In the genomic region with DNA sequence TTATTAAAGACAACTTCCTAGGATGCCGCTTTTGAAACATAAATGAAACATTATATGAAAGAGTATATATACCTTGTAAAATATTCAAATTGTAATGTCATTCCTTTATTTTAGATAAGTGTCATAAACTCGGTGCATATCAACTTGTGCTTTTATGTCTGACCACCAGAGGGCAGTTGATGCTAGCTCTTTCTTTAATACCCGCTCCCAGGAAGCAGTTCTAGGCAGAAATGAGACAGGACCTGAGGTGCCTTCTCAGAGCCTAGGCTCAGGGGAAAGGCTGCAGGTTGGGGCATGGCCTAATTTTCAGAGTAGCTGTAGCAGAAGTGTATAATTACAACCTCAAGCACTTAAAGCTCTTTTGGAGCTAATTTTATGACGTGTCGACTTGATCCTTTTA, we compare ENCODE assay signal across 8 mouse cellular contexts.
DNase-seq lines count a peak whose midpoint lies in the region; ATAC-seq lines count a peak whose summit lies in the region.

No protein-coding gene starts in this region.

- H3K36me3 ChIP-seq in limb, embryonic 11.5 days (ENCODE audit: control insufficient read depth, insufficient read depth, low read length): no peaks in the 10 kb centered on the region
- no peaks in the 10 kb centered on the region for H3K36me3 ChIP-seq in neural tube, embryonic 11.5 days (ENCODE audit: control insufficient read depth, insufficient read depth, low read length)

- no peak overlapping the region for H3K4me3 ChIP-seq in limb, embryonic 11.5 days (ENCODE audit: low read depth, low read length)
- no peak overlapping the region for H3K4me3 ChIP-seq in neural tube, embryonic 11.5 days (ENCODE audit: low read depth, low read length)

- no peaks in the 10 kb centered on the region for H3K27me3 ChIP-seq in limb, embryonic 11.5 days (ENCODE audit: control insufficient read depth, insufficient read depth, low read length)
- H3K27me3 ChIP-seq in neural tube, embryonic 11.5 days (ENCODE audit: control insufficient read depth, insufficient read depth, low read length): no peaks in the 10 kb centered on the region

- ATAC-seq in frontal cortex, adult (ENCODE audit: low TSS enrichment): peak; percentile 90
- ATAC-seq in limb, embryonic 11.5 days (ENCODE audit: insufficient number of reproducible peaks, low FRiP score, low TSS enrichment, low read depth): peak; percentile 70; the same call in 1 of the 2 replicates
- ATAC-seq in neural tube, embryonic 11.5 days (ENCODE audit: insufficient read depth, low FRiP score, low TSS enrichment): peak; percentile 56

- DNase-seq in urinary bladder, postnatal 36 days (ENCODE audit: low spot score in 2 of 2): peak; percentile 19 to 30
- DNase-seq in urinary bladder, postnatal 10 days (ENCODE audit: low spot score): no peak
- DNase-seq in cerebellum, adult 8-10 months: peak; percentile 41
- peak; percentile 72 for DNase-seq in kidney, adult 9 months
- DNase-seq in limb, embryonic 11.5 days (ENCODE audit: low spot score): peak; percentile 69
- DNase-seq in neural tube, embryonic 11.5 days (ENCODE audit: low spot score): peak; percentile 61
- peak; percentile 31 for DNase-seq in thymus, postnatal 4 days

- H3K4me2 ChIP-seq in limb, embryonic 11.5 days (ENCODE audit: low read depth, severe bottlenecking): no peak overlapping the region
- no peak overlapping the region for H3K4me2 ChIP-seq in neural tube, embryonic 11.5 days (ENCODE audit: low read depth)

- WGBS in limb, embryonic 11.5 days: 28% methylated on average over 5 of the region's 5 CpGs
- 43% methylated on average over 5 of the region's 5 CpGs for WGBS in neural tube, embryonic 11.5 days

- H3K27ac ChIP-seq in limb, embryonic 11.5 days (replicated peaks; ENCODE audit: low read depth, low read length): no peak overlapping the region
- no peak overlapping the region for H3K27ac ChIP-seq in neural tube, embryonic 11.5 days (ENCODE audit: low read depth, low read length)

- no peak overlapping the region for H3K9ac ChIP-seq in limb, embryonic 11.5 days (ENCODE audit: low read length)
- H3K9ac ChIP-seq in neural tube, embryonic 11.5 days (ENCODE audit: low read length): no peak overlapping the region

- H3K9me3 ChIP-seq in limb, embryonic 11.5 days (ENCODE audit: control insufficient read depth, low read length): no peaks in the 10 kb centered on the region
- H3K9me3 ChIP-seq in neural tube, embryonic 11.5 days (ENCODE audit: control insufficient read depth, low read length): no peaks in the 10 kb centered on the region

- 0 out of 2 replicates have a peak, but pooled peaks cover 2% of the 10 kb centered on the region for H3K4me1 ChIP-seq in limb, embryonic 11.5 days (ENCODE audit: control insufficient read depth, insufficient read depth, low read length)
- H3K4me1 ChIP-seq in neural tube, embryonic 11.5 days (ENCODE audit: control insufficient read depth, insufficient read depth, low read length): no peaks in the 10 kb centered on the region
